Mouse (Mus musculus) liver, embryonic 14.5 days (tissue): ENCODE results near the gene Il18bp. TPM values are rescaled to one million over a fixed set of nuclear protein-coding genes. Genes with fewer than 3 reads are reported as not detected.

Experiments used
- ATAC-seq: fragments of 200-750 bp; cut with Nextera tagmentation; 2 replicates; pipeline ENCODE4 v1.8.0; 2017; ENCODE audit warnings: moderate number of reproducible peaks, mild to moderate bottlenecking, moderate library complexity; ENCODE audit not compliant: insufficient read depth
- DNase-seq, 3 experiments: peaks; one replicate each; pipeline ENCODE4 v3.0.0-alpha.2; 2012 to 2013; ENCODE audit warnings: low read depth in 3 of 3, low spot score in 3 of 3
- H3K27ac ChIP-seq: fragments of 300-500 bp; sonication (generic); 2 replicates; pipeline ENCODE4 v1.5.1; 2014; ENCODE audit warnings: moderate library complexity, mild to moderate bottlenecking, control low read depth, inconsistent platforms
- H3K27me3 ChIP-seq: fragments of 300-500 bp; sonication (generic); 2 replicates; pipeline ENCODE4 v1.6.1; 2014; ENCODE audit warnings: mild to moderate bottlenecking, low read length, moderate library complexity; ENCODE audit not compliant: control insufficient read depth, insufficient read depth
- H3K36me3 ChIP-seq: fragments of 300-500 bp; sonication (generic); replicated peaks from 2 replicates; pipeline ENCODE4 v1.6.1; 2014; ENCODE audit warnings: low read depth; ENCODE audit not compliant: control insufficient read depth, insufficient read depth
- H3K4me1 ChIP-seq, 2 experiments: fragments of 200-500 bp in 1 of 2; fragments of 300-500 bp in 1 of 2; sonication (generic) in 1 of 2; replicated peaks; 2 replicates each; pipeline ENCODE4 v1.6.1; 2012 to 2014; ENCODE audit warnings: antibody characterized with exemption in 1 of 2, inconsistent platforms in 1 of 2, low read length in 1 of 2; ENCODE audit not compliant: control insufficient read depth in 2 of 2, insufficient read depth in 2 of 2
- H3K4me2 ChIP-seq: fragments of 300-500 bp; sonication (generic); 2 replicates; pipeline ENCODE4 v1.6.1; 2014; ENCODE audit warnings: low read depth, mild to moderate bottlenecking, control low read depth, moderate library complexity
- H3K4me3 ChIP-seq, 2 experiments: fragments of 200-500 bp in 1 of 2; fragments of 300-500 bp in 1 of 2; sonication (generic) in 1 of 2; 2 replicates each; pipeline ENCODE4 v1.5.1; 2012 to 2014; ENCODE audit warnings: low read depth in 2 of 2, low read length in 2 of 2, mild to moderate bottlenecking in 2 of 2, control low read depth in 1 of 2, inconsistent platforms in 1 of 2, moderate library complexity in 1 of 2; ENCODE audit not compliant: insufficient read depth in 1 of 2
- H3K9ac ChIP-seq: fragments of 300-500 bp; sonication (generic); replicated peaks from 2 replicates; pipeline ENCODE4 v1.6.1; 2014; ENCODE audit warnings: mild to moderate bottlenecking, control low read depth, moderate library complexity
- H3K9me3 ChIP-seq: fragments of 300-500 bp; sonication (generic); 2 replicates; pipeline ENCODE4 v1.6.1; 2016; ENCODE audit warnings: low read length, mixed read lengths; ENCODE audit not compliant: control insufficient read depth
- CTCF ChIP-seq: IDR thresholded peaks from 2 replicates; pipeline ENCODE4 v1.5.1; 2016; ENCODE audit warnings: antibody characterized with exemption, low read depth, control low read depth
- EP300 ChIP-seq: IDR thresholded peaks from 2 replicates; pipeline ENCODE4 v1.6.1; 2016; ENCODE audit warnings: antibody characterized with exemption, low read depth
- WGBS: fragments of 180-500 bp; shearing (Covaris S2); extraction: QIAGEN DNeasy Blood & Tissue Kit; methylation state at CpG from one replicate; pipeline ENCODE4 v1.1.7; 2014; ENCODE audit not compliant: insufficient replicate concordance; 5-methylcytosine and 5-hydroxymethylcytosine counted together
- polyA plus RNA-seq, 2 experiments: library from polyadenylated mRNA; depleted of rRNA in 1 of 2; stranded (reverse) in 1 of 2; unstranded in 1 of 2; fragments of >200 nt; fragmentation: Nextera tagmentation in 1 of 2; extraction: Ambion mirVana in 1 of 2; gene quantifications; 2 replicates each; pipeline versions ENCODE4 v1.2.1 to v1.2.3; 2012 to 2014

Il18bp gene
- polyA plus RNA-seq, 2 experiments, result 12.7 to 15.0 TPM

- TF ChIP-seq CTCF (no peak), EP300 (no peak)
- Histone ChIP-seq H3K4me1 (no peaks in the 10 kb centered on the region), H3K4me3 (no peak overlapping the region), H3K9ac (no peak overlapping the region), H3K27ac (no peak overlapping the region), H3K27me3 (no peaks in the 10 kb centered on the region), H3K9me3 (no peaks in the 10 kb centered on the region), H3K36me3 (peaks cover 90% of the 10 kb centered on the region), H3K4me2 (no peak overlapping the region)
- DNase-seq (no peak), ATAC-seq (no peak)
- WGBS, result 68% methylated on average over 3 of the region's 3 CpGs
Measured at GRCm38 (mm10) chr7:101994241-101994640, 24.2 kb downstream of the Il18bp start.

DNA sequence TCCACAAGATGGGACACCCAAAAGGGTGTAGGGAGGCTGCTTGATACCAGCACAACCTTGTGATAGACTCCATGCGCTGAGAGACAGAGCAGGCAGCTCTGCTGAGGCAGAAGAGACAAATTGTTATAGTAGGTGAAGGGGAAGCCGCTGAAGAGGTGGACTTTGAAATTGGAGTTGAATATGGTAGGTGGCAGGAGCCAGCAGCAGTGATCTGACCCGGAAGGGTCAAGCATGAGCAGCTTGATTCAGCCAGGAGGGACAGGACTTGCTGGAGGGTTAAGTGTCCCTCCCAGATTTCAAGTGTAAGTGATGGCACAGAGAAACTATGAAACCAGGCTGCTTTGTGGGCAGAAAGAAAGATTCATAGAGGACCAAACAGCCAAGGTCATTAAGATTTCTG, 33.4 kb downstream of the Il18bp start:
- ATAC-seq, result no peak
- Histone ChIP-seq H3K4me1 (no peaks in the 10 kb centered on the region), H3K9me3 (no peaks in the 10 kb centered on the region), H3K27ac (no peak overlapping the region), H3K9ac (no peak overlapping the region), H3K27me3 (no peaks in the 10 kb centered on the region), H3K4me3 (no peak overlapping the region), H3K4me2 (no peak overlapping the region), H3K36me3 (peaks cover 32% of the 10 kb centered on the region)
- no peak for TF ChIP-seq EP300
- 93% methylated on average over 3 of the region's 3 CpGs for WGBS
- no peak for DNase-seq

GRCm38 (mm10) chr7:101982735-101983134, 35.8 kb downstream of the Il18bp start:
- TF ChIP-seq EP300, result no peak
- no peak for TF ChIP-seq CTCF
- Histone ChIP-seq H3K9ac (no peak overlapping the region), H3K9me3 (no peaks in the 10 kb centered on the region), H3K4me1 (no peaks in the 10 kb centered on the region), H3K36me3 (peaks cover 21% of the 10 kb centered on the region), H3K4me3 (no peak overlapping the region), H3K27ac (no peak overlapping the region), H3K27me3 (no peaks in the 10 kb centered on the region), H3K4me2 (no peak overlapping the region)
- DNase-seq (no peak), ATAC-seq (no peak; the same call in 1 of the 2 replicates)
- 72% methylated on average over 1 of the region's 1 CpGs for WGBS

DNA sequence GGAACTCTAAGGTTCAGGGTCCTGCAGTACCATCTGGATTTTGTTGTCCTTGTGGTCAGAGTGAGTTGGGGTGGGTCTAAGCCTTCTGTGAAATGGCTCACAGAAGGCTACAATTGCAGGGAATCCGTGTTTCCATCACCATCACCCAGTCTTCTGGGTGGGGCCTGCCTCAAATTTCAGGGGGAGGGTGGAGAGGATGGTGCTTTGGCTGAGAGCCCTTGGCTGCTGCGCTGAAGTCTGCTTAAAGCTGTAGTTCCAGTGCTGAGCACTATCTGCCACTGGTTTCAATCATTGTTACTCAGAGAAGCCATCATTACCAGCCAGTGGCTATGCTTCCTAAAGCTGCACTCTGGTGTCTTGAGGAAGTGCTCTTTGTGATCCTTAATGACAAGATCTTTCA, 44.0 kb downstream of the Il18bp start:
- WGBS, result 62% methylated on average over 2 of the region's 2 CpGs
- ATAC-seq (no peak), DNase-seq (no peak)
- Histone ChIP-seq H3K4me2 (no peak overlapping the region), H3K9me3 (no peaks in the 10 kb centered on the region), H3K4me3 (no peak overlapping the region), H3K9ac (no peak overlapping the region), H3K4me1 (peaks cover 9 to 14% of the 10 kb centered on the region in 2 experiments), H3K27me3 (no peaks in the 10 kb centered on the region), H3K36me3 (peaks cover 3% of the 10 kb centered on the region; the same call in 1 of the 2 replicates), H3K27ac (no peak overlapping the region)
- no peak for TF ChIP-seq EP300
- TF ChIP-seq CTCF, result no peak

DNA sequence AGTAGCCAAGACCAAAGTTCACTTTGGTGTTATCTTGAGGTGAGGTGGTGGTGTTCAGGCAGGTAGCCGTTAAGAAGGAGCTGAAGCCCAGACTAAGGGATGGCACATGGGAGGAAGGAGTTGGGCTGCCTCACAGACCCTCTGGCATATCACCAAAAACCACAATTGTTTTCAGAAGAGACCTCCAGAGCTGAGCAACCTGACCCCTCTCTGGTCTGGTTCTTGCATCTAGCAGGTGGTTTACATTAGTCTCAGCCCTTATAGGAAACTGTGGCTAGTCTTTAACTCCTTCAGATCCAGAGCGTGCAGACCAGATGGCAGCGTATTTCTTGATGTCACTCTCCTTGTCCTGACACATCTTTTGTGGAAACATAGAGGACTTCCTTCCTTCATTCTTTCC, 44.8 kb downstream of the Il18bp start:
- no peaks in the 10 kb centered on the region for H3K27me3 ChIP-seq
- TF ChIP-seq CTCF (no peak), EP300 (no peak)
- H3K27ac ChIP-seq, result no peak overlapping the region
- no peak overlapping the region for H3K4me3 ChIP-seq
- no peaks in the 10 kb centered on the region; the same call in 1 of the 2 replicates for H3K36me3 ChIP-seq
- peaks cover 14 to 20% of the 10 kb centered on the region in 2 experiments for H3K4me1 ChIP-seq
- H3K9ac ChIP-seq, result no peak overlapping the region
- H3K4me2 ChIP-seq, result no peak overlapping the region
- ATAC-seq, result no peak
- WGBS, result 66% methylated on average over 3 of the region's 3 CpGs
- no peaks in the 10 kb centered on the region for H3K9me3 ChIP-seq
- DNase-seq, result no peak
